Mouse (Mus musculus) neural tube, embryonic 15.5 days (tissue): ENCODE results near the gene Itgb4. TPM values are rescaled to one million over a fixed set of nuclear protein-coding genes. Genes with fewer than 3 reads are reported as not detected.
"Not testable (repeated sequence)": the region's sequence is repeated elsewhere in the genome, so short reads cannot be mapped to it uniquely, and the experiment has no call there.

Experiments
- ATAC-seq: fragments of 200-750 bp; cut with Nextera tagmentation; 2 replicates; pipeline ENCODE4 v1.8.0; 2017; ENCODE audit warnings: mild to moderate bottlenecking, moderate TSS enrichment, moderate library complexity; ENCODE audit not compliant: low FRiP score
- H3K27ac ChIP-seq: fragments of 300-500 bp; sonication (generic); replicated peaks from 2 replicates; pipeline ENCODE4 v1.5.1; 2015; ENCODE audit warnings: mild to moderate bottlenecking, inconsistent platforms
- H3K27me3 ChIP-seq: fragments of 300-500 bp; sonication (generic); replicated peaks from 2 replicates; pipeline ENCODE4 v1.6.1; 2015; ENCODE audit warnings: inconsistent platforms
- H3K36me3 ChIP-seq: fragments of 300-500 bp; sonication (generic); 2 replicates; pipeline ENCODE4 v1.6.1; 2015; ENCODE audit warnings: inconsistent platforms
- H3K4me1 ChIP-seq: fragments of 300-500 bp; sonication (generic); 2 replicates; pipeline ENCODE4 v1.6.1; 2015; ENCODE audit warnings: inconsistent platforms
- H3K4me2 ChIP-seq: fragments of 300-500 bp; sonication (generic); 2 replicates; pipeline ENCODE4 v1.6.1; 2015; ENCODE audit warnings: inconsistent platforms, mild to moderate bottlenecking, moderate library complexity
- H3K4me3 ChIP-seq: fragments of 300-500 bp; sonication (generic); replicated peaks from 2 replicates; pipeline ENCODE4 v1.5.1; 2015; ENCODE audit warnings: mild to moderate bottlenecking, inconsistent platforms
- H3K9ac ChIP-seq: fragments of 300-500 bp; sonication (generic); replicated peaks from 2 replicates; pipeline ENCODE4 v1.6.1; 2015; ENCODE audit warnings: mild to moderate bottlenecking, inconsistent platforms
- H3K9me3 ChIP-seq: fragments of 300-500 bp; sonication (generic); replicated peaks from 2 replicates; pipeline ENCODE4 v1.6.1; 2016; ENCODE audit warnings: inconsistent platforms
- WGBS: fragments of 180-500 bp; shearing (Covaris S2); methylation state at CpG from one replicate; pipeline ENCODE4 v1.1.7; 2015; ENCODE audit warnings: mixed read lengths; 5-methylcytosine and 5-hydroxymethylcytosine counted together
- polyA plus RNA-seq: library from polyadenylated mRNA; unstranded; fragments of >200 nt; fragmentation: Nextera tagmentation; extraction: Ambion mirVana; gene quantifications from 2 replicates; pipeline ENCODE4 v1.2.1, GENCODE M21; 2015

The Itgb4 gene
- polyA plus RNA-seq, 1 experiment from 2014 or later: 2.0 TPM

DNA sequence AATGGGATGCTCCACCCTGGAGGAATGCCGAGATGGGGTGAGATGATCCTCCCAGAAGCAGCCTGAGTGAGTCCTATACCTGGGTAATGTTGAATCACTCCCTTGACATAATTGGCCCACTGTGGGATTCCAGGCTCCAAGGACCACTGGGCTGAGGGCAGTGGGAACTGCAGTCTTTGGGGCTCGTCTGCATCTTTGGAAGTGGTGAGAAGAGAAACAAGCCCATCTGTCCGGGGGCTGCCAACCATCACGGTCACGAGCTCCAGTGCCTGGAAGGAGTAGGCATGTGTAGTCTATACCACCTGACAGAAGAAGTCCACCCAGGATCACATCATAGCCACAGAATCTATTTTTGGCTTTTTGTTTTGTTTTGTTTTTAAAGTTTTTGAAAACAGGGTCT, 36.4 kb downstream of the Itgb4 start:
- Histone ChIP-seq H3K4me3 (no peak overlapping the region), H3K36me3 (peaks cover 13% of the 10 kb centered on the region; the same call in 1 of the 2 replicates), H3K27ac (0 out of 2 replicates have a peak overlapping the region, but pooled peaks have one; percentile 86), H3K9me3 (no peaks in the 10 kb centered on the region), H3K27me3 (no peaks in the 10 kb centered on the region), H3K4me2 (no peak overlapping the region), H3K4me1 (peaks cover 25% of the 10 kb centered on the region), H3K9ac (no peak overlapping the region)
- 88% methylated on average over 5 of the region's 5 CpGs for WGBS
- no peak for ATAC-seq

DNA sequence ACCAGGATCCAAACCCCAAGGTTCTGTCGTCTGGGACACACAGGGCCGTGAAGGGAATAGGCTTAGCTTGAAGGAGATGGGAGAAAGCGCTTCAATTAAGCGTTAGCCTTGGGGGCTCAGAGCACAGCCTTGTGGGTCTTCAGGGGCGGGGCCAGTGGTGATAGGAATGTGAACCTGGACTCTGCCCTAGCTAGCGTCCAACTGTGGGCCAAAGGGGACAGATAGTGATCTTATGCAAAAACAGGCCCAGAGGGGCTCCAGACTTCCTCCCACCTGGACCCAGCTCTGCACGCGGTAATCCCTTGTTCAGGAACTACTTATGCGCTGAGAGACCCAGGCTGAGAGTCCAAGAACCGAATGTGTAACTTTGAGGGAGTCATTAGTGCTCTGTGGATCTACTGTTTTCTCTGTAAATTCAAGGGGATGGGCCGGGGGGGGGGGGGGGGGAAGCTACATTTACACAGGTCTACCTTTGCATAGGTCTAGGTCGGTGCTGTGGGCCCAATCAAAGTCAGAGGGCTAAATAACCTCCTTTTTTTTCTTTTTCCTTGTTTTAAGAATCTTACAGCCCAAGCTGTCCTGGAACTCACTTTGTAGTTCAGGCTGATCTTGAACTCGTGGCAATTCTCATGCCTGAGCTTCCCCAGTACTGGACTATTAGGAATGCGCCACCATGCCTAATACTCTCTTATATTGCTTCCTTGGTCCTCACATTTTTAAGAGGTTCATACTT, 37.2 kb downstream of the Itgb4 start:
- Histone ChIP-seq H3K27me3 (no peaks in the 10 kb centered on the region), H3K27ac (peak overlapping the region; percentile 86), H3K36me3 (peaks cover 13% of the 10 kb centered on the region; the same call in 1 of the 2 replicates), H3K4me2 (peak overlapping the region; percentile 82), H3K9ac (peak overlapping the region; percentile 69), H3K4me1 (peaks cover 25% of the 10 kb centered on the region), H3K9me3 (no peaks in the 10 kb centered on the region), H3K4me3 (peak overlapping the region; percentile 68)
- WGBS: 27% methylated on average over 14 of the region's 14 CpGs
- no peak for ATAC-seq

DNA sequence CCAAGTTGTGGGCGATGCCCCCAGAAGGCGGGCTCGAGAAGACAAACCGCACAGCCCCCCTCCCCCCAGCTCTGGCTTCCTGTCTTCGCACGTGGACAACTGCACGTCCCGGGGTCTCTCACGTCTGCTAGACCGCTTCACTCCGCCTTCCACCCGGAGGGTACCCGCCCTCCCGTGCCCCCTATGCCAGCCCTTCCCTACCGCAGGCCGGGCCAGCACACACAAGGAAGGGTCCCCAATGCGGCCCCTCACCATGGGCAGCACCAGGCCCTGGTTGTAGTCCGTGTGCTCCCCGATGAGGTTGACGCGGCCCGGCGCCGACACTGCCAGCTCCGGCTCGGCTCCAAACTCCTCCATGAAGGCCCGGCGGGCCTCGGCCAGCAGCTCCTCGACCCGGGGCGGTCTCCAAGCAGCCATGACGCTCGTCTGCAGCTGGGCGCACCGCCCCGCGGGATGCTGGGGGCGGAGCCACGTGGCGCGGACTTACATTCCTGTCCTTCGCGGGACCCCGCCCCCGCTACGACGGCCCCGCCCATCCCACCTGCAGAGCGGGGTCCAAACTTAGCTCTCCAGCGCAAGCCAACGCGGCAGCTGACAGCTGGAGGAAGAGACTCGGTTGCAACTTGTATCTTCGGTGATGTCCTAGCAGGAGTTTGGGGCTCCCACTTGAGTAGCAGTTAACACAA, 37.9 kb downstream of the Itgb4 start, which contains the start of gene Galk1:
TSS of gene Galk1 (minus strand) at position 458 of the 686 bp plus-strand sequence.
- H3K36me3 ChIP-seq: peaks cover 13% of the 10 kb centered on the region; the same call in 1 of the 2 replicates
- peak within 1 kb of the TSS; percentile 82 for H3K4me2 ChIP-seq
- peak within 1 kb of the TSS; percentile 69 for H3K9ac ChIP-seq
- peak; percentile 85 for ATAC-seq
- H3K27me3 ChIP-seq: no peaks in the 10 kb centered on the region
- 1% methylated on average over 55 of the region's 55 CpGs for WGBS
- H3K4me1 ChIP-seq: peaks cover 25% of the 10 kb centered on the region
- no peaks in the 10 kb centered on the region for H3K9me3 ChIP-seq
- H3K27ac ChIP-seq: peak within 1 kb of the TSS; percentile 86
- peak within 1 kb of the TSS; percentile 68 for H3K4me3 ChIP-seq

DNA sequence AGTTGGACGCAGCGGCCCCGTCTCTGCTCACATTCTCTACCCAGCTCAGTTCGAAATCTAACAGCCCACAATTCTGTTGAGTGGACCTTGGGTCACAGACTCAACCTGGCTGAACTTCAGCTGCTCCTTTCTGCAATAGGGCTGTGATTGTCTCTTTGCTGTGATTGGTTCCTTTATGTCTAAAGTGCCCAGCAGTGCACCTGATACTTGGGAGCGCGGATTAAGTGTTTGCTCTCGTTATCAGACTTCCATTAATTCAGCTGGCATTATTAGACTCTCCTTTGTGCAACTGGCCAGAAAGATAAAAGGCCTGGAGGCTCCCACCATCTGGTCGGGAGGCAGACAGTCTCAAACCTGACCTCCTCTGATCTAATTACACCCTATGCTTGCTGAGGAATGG, 40.3 kb downstream of the Itgb4 start:
- Histone ChIP-seq H3K36me3 (peaks cover under 1% of the 10 kb centered on the region; the same call in 1 of the 2 replicates), H3K4me2 (no peak overlapping the region), H3K27ac (no peak overlapping the region), H3K9me3 (no peaks in the 10 kb centered on the region), H3K27me3 (no peaks in the 10 kb centered on the region), H3K4me1 (peaks cover 25% of the 10 kb centered on the region), H3K9ac (0 out of 2 replicates have a peak overlapping the region, but pooled peaks have one; percentile 11), H3K4me3 (no peak overlapping the region)
- ATAC-seq: no peak
- WGBS: 64% methylated on average over 8 of the region's 8 CpGs

DNA sequence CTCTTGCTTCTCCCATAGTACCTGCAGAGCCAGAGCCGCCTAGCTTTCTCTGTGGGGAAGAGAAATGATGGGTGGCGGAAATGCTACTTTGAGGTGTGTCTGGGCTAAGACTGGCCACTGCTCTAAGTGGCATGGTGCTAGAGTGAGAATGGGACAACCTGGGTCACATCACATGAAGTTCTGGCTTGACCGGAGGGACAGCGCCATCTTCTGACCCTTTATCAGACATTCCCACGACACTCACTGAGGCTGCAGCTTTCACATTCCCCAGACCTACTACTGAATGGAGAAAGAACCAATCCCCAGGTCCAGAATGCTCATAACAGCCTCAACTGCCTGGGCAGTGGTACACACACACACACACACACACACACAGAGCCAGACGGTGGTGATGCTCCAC, 43.6 kb downstream of the Itgb4 start:
- Histone ChIP-seq H3K4me1 (peaks cover 16% of the 10 kb centered on the region), H3K4me2 (no peak overlapping the region), H3K27ac (no peak overlapping the region), H3K27me3 (no peaks in the 10 kb centered on the region), H3K4me3 (no peak overlapping the region), H3K36me3 (peaks cover 17% of the 10 kb centered on the region), H3K9ac (no peak overlapping the region), H3K9me3 (no peaks in the 10 kb centered on the region)
- WGBS: 28% methylated on average over 6 of the region's 6 CpGs
- no peak for ATAC-seq

DNA sequence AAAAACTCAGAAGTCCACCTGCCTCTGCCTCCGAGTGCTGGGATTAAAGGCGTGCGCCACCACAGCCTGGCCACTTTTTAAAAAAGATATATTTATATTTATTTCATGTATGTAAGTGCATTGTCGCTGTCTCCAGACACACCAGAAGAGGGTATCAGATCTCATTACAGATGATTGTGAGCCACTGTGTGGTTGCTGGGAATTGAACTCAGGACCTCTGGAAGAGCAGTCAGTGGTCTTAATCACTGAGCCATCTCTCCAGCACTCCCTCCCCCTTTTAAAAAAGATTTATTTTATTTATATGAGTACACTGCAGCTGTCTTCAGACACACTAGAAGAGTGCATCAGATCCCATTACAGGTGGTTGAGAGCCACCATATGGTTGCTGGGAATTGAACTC, 44.4 kb downstream of the Itgb4 start:
- not testable (repeated sequence) for H3K4me2 ChIP-seq, H3K9me3 ChIP-seq, H3K27ac ChIP-seq, H3K9ac ChIP-seq, H3K4me3 ChIP-seq, H3K27me3 ChIP-seq, ATAC-seq
- 92% methylated on average over 4 of the region's 4 CpGs for WGBS
- peaks cover 17% of the 10 kb centered on the region for H3K36me3 ChIP-seq
- peaks cover 15% of the 10 kb centered on the region for H3K4me1 ChIP-seq

DNA sequence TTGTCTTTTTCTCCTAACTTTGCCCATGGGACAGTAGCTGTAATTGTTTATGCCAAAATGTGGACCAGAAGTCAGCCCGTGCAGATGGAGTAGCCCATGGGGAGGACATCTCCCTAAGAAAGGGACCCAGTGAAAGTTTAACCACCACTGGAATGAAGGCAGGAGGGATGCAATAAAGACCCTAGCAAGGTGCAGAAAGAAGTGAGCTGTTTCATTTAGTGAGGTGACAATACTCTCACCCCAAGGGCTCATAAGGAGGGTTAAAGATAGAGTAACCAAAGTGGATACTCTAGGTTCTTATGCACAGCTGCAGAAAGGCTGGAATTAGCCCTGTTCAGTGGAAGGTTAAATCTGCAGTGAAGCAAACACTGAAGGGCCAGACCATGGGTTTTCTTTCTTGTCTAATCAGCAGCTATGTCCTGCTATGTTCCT, 44.9 kb downstream of the Itgb4 start:
- 27% methylated on average over 1 of the region's 1 CpGs for WGBS
- Histone ChIP-seq H3K27ac (no peak overlapping the region), H3K4me2 (no peak overlapping the region), H3K4me1 (peaks cover 15% of the 10 kb centered on the region), H3K27me3 (no peaks in the 10 kb centered on the region), H3K9ac (no peak overlapping the region), H3K36me3 (peaks cover 17% of the 10 kb centered on the region), H3K4me3 (no peak overlapping the region), H3K9me3 (no peaks in the 10 kb centered on the region)
- ATAC-seq: no peak

DNA sequence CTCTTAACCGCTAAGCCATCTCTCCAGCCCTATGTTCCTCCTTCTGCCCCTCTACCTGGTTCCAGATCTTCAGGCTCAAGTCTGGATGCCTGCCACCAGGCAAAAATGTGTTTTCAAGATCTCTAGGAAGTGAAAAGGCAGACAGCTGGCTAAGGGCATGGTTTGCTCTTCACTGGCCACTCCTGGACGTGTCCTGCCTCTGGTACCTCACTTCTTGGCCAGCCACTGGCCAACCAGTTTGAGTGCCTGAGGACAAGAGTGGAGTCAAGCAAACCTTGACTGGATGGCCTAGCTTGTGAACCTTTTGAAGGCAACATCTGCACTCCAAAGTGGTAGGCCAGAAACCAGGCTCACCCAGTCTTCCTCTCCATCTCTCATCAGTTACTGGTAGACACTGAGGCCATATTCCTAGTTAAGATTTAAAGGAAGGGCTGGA, 45.5 kb downstream of the Itgb4 start:
- no peak for ATAC-seq
- 0 out of 2 replicates have a peak overlapping the region, but pooled peaks have one; percentile 33 for H3K27ac ChIP-seq

DNA sequence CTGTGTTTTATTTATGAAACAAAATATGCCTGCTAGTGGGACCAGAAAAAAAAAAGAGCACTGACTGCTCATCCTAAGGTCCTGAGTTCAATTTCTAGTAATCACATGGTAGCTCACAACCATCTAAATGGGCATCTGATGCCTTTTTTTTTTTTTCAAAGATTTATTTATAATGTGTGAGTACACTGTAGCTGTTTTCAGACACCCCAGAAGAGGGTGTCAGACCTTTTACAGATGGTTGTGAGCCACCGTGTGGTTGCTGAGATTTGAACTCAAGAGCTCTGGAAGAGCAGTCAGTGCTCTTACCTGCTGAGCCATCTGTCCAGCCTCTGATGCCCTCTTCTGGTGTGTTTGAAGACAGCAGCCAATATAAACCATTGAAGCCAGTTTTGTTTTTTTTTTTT, 46.0 kb downstream of the Itgb4 start:
- ATAC-seq: no peak
- H3K27ac ChIP-seq: 0 out of 2 replicates have a peak overlapping the region, but pooled peaks have one; percentile 33
- H3K36me3 ChIP-seq: peaks cover 17% of the 10 kb centered on the region
- 56% methylated on average over 1 of the region's 1 CpGs for WGBS
- H3K4me3 ChIP-seq: no peak overlapping the region
- H3K9me3 ChIP-seq: no peaks in the 10 kb centered on the region
- no peak overlapping the region for H3K9ac ChIP-seq
- peaks cover 15% of the 10 kb centered on the region for H3K4me1 ChIP-seq
- no peak overlapping the region for H3K4me2 ChIP-seq
- H3K27me3 ChIP-seq: no peaks in the 10 kb centered on the region

More for the DNA sequence above, 45.5 kb downstream of the Itgb4 start:
- WGBS: 83% methylated on average over 2 of the region's 2 CpGs
- H3K4me1 ChIP-seq: peaks cover 15% of the 10 kb centered on the region
- H3K36me3 ChIP-seq: peaks cover 17% of the 10 kb centered on the region
- no peak overlapping the region for H3K4me2 ChIP-seq
- no peaks in the 10 kb centered on the region for H3K27me3 ChIP-seq
- no peak overlapping the region for H3K9ac ChIP-seq
- no peak overlapping the region for H3K4me3 ChIP-seq
- no peaks in the 10 kb centered on the region for H3K9me3 ChIP-seq

DNA sequence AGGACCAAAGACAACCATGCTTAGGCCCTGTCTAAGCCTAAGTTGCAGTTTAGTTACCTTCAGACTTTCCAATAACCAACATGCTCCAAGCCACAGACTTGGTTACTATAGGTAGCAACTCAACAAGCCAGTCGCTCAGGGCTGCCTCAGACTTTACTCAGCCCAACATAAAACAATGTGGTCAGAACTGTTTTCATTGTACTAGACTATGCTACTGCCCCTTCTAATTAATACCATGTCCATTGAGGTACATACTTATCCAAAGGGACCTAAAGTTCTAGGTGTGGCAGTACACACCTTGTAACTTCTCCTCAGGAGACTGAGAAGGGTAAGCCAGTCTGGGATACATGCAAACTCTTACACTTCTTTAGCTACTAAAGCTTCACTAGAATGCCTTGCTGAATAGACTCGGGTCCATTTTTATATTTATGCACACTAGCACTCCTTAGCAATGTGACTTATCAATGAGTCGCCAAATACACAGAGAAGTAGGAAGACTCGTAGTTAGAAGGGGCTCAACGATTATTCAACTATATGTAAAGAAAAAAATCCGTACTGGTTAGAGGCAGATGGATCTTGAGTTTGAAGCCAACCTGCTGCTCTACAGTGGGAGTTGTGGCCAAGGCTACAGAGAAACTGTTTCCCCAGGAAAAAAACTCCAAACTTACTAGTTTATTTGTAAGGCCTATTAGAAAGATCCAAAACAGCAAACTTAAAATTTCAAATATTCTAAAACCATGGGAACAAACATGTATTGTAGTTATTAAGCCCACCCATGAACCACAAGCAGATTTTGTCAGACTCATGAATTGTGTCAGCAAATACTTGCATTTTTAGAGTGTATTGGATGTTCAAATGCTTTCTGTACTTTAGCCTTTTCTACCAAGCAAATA, 47.1 kb downstream of the Itgb4 start:
- ATAC-seq: no peak

DNA sequence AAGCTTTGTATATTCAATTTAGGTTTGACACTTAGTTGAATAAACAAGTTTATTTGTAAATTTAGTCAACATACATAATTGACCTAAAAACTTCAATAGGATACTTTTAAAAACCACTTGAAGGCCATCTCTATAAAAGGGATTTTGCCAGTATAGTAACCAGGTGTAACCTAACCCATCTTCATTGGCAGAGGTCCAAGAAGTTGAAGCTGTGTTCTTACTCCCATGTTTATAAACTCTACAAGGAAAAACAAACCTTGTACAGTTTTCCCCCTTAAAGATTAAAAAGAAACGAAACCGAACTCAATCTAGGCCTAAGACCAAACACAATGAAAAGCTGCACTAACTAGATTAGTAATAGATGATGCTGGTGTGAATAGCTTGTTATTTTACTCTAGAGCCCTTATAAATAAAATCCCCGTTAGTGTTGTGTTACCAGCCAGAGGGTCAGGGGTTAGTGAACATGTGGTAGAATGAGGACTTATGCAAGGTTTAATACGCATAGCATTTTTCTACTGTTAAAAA, 47.8 kb downstream of the Itgb4 start:
- H3K4me3 ChIP-seq: peak overlapping the region; percentile 98
- no peak for ATAC-seq
- H3K36me3 ChIP-seq: peaks cover 17% of the 10 kb centered on the region
- H3K9me3 ChIP-seq: no peaks in the 10 kb centered on the region
- WGBS: 52% methylated on average over 4 of the region's 4 CpGs
- H3K27ac ChIP-seq: no peak overlapping the region
- H3K9ac ChIP-seq: peak overlapping the region; percentile 5; the same call in 1 of the 2 replicates
- H3K4me2 ChIP-seq: peak overlapping the region; percentile 62
- H3K27me3 ChIP-seq: no peaks in the 10 kb centered on the region
- peaks cover 15% of the 10 kb centered on the region for H3K4me1 ChIP-seq

More for the DNA sequence above, 47.1 kb downstream of the Itgb4 start:
- H3K9ac ChIP-seq: peak overlapping the region; percentile 27; the same call in 1 of the 2 replicates
- H3K27me3 ChIP-seq: no peaks in the 10 kb centered on the region
- H3K4me3 ChIP-seq: peak overlapping the region; percentile 17
- peak overlapping the region; percentile 62 for H3K4me2 ChIP-seq
- WGBS: 82% methylated on average over 6 of the region's 6 CpGs
- peaks cover 15% of the 10 kb centered on the region for H3K4me1 ChIP-seq
- H3K9me3 ChIP-seq: no peaks in the 10 kb centered on the region
- H3K36me3 ChIP-seq: peaks cover 17% of the 10 kb centered on the region
- no peak overlapping the region for H3K27ac ChIP-seq
